Mouse (Mus musculus) B cell, adult 2 months (primary cell): Measurements from ENCODE around the gene Plekhf1.

Experiments used
- DNase-seq, 2 experiments: peaks; one replicate each; pipeline ENCODE4 v3.0.0; 2022

Plekhf1 gene

DNA sequence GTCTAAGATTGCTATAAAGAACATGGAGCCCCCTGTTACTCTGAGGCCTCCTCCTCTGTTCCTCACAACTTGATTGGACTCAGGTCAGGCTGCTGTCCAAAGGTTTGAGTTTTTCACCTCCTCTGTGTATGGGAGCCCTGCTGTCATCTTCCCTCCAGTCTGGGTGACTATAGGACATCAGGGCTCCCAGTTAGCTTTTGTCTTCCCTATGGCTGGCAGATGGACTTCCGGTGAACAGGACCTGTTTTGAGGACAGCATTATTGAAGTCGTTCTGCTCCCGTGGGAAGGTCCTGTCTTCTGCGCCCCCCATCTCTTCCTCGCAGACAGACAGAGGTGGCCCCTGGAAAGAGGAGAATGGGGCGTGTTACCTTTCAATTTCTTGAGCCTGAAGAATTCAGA, 43.0 kb downstream of the Plekhf1 start:
- DNase-seq, result no peak

GRCm38 (mm10) chr7:38184418-38184745, 43.4 kb downstream of the Plekhf1 start:
- DNase-seq, result no peak

- peak; percentile 85 to 87 for DNase-seq
These were observed 44.0 kb downstream of the Plekhf1 start for GRCm38 (mm10) chr7:38183709-38184417.

DNA sequence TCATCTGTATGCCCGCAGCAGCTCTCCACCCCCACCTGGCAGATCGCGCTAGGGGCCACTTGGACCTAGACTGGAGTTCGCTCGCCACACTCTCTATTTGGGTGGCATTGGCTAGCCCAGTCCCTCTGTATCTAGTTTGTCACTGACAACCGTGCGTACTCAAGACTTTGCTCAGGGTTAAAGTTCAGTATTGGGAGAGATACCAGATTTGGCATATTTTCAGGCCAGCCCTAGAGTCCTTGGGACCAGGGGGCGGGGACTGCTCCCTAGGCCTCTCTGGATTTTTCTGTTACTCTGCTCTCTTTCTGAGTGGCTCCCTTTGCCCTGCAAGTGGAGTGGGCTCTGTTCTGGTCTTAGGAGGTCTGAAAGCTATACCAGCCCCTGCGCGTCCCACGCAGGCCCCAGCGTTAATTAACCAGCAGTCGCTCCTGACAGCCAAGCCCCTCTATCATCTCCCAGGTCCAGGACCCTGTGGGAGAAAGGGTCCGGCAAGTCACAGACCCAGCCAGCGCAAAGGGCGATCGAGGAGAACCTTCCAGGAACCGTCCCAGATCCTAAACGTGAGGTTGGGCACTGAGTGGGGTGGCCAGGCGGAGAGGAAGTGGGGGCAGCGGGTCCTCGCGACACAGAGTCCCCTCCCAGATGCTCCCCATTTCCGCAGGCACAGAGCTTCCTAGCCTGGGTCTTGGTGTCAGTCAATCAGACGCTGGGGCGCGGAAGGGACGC, 44.7 kb downstream of the Plekhf1 start, which contains the start of gene 1600014C10Rik:
Gene 1600014C10Rik (plus strand): TSS at position 256 of the 726 bp plus-strand sequence.
- peak in 1 of 2 experiments; percentile 58 for DNase-seq

- DNase-seq, result peak; percentile 92 to 93
These were observed 45.2 kb downstream of the Plekhf1 start for GRCm38 (mm10) chr7:38182596-38182961.

DNA sequence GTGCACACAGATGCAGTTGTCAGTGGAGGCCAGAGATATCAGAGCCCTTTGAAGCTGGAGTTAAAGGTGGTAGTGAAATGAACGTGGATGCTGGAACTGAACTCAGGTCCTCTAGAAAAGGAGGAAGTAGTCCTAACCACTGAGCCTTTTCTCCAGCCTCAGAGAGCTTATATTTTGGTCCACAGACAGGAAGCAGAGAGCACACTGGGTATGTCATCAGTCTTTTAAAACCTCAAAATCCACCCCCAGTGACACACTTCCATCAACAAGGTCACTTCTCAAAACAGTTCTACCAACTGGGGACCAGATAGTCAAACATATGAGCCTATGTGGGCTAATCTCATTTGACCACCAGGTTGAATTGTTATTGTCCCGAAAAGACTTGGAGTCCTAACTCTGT, 46.5 kb downstream of the Plekhf1 start:
- no peak for DNase-seq

DNA sequence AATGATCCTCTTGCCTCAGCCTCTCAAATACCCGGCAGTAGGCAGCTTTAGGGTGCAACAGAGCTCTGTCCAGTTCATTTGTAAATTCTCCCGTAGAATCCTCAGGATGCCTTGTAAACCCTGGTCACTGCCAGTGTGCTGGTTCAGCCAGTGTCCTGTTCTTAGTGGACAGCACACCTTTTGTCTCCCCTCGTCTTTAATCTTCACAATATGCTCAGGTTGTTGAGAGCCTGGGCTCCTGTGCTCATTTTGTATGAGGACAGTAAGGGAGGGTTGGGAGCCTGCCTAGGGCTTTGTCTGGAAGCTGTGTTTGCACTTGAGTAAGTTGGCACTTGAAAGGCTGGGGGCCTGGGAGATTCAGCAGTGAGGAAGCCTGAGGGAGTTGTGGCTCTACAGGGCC, 47.9 kb downstream of the Plekhf1 start:
- DNase-seq, result no peak

- no peak for DNase-seq
These were observed 51.8 kb downstream of the Plekhf1 start for GRCm38 (mm10) chr7:38176056-38176455.

DNA sequence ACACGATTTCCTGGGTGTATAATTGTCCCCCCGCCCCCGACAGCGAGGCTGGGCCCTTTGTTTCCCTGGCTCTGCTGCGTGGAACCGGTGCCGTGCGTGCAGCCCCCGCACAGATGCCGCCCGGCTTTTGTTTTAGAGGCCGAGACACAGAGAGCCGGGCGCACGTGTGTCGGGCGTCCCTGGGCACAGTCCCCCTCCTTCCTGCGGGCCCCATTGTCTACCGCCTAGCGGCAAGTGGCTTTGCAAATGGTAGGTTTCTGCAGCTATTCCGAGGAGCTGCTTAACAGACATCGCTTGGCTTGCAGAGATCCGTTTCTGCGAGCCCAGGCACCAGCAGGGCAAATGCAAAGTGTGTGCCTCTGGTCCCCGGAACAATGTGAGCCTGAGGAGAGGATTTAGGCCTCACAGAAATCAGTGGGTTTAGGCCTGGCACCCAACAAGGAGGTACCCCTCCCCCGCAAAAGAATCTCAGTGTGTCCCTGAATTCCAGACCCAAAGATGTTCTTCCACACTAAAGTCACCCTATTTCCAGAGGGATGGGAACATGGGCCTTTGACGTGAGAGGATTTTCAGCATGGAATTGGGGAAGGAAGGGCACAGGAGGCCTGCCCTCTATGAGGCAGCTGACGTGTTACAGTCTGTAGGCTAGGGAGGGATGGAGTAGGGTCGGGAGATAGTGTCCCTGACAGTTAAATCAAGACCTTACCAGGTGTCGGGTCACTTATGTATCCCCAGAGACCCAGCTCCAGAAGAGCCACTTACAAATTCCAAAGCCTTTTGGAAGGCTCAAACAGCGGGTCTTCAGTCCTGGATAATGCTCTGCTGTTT, 53.3 kb downstream of the Plekhf1 start:
- DNase-seq, result no peak

GRCm38 (mm10) chr7:38173871-38174270, 53.9 kb downstream of the Plekhf1 start:
- no peak for DNase-seq

GRCm38 (mm10) chr7:38167724-38168141, 60.1 kb downstream of the Plekhf1 start:
- peak; percentile 66 to 68 for DNase-seq
